Mouse (Mus musculus) large intestine, adult 2 months (tissue): ENCODE results near the gene Gadl1. TPM values are rescaled to one million over a fixed set of nuclear protein-coding genes. Genes with fewer than 3 reads are reported as not detected.
A peak's percentile ranks its signal among the peaks of the same experiment; 100 is the strongest.

Experiments
- DNase-seq: peaks from one replicate; pipeline ENCODE4 v3.0.0-alpha.2; 2012; ENCODE audit warnings: low read depth, low spot score
- WGBS: fragments of 180-500 bp; shearing (Covaris S2); methylation state at CpG from one replicate; pipeline ENCODE4 v1.1.7; 2018; 5-methylcytosine and 5-hydroxymethylcytosine counted together
- polyA plus RNA-seq: library from polyadenylated mRNA; depleted of rRNA; stranded (reverse); fragments of >200 nt; gene quantifications from 2 replicates; pipeline ENCODE4 v1.2.3, GENCODE M21; 2012

Gene Gadl1
- polyA plus RNA-seq, 1 experiment = not detected

DNA sequence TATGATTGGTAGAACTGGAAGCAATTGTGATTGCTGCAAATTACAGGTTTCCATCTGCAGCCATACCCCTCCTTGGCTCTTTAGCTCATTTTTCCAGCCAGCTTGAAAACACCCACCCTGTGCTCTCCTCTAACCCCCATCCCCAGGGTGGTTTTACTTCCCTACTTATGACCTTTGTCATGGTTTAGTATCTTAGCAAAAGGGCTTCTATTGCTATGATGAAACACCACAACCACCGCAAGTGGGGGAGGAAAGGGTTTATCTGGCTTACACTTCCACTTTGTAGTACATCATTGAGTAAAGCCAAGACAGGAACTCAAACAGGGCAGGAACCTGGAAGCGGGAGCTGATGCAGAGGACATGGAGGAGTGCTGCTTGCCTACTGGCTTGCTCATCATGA lies 168.2 kb downstream of the Gadl1 start:
- no peak for DNase-seq
- 86% methylated on average over 2 of the region's 2 CpGs for WGBS

DNA sequence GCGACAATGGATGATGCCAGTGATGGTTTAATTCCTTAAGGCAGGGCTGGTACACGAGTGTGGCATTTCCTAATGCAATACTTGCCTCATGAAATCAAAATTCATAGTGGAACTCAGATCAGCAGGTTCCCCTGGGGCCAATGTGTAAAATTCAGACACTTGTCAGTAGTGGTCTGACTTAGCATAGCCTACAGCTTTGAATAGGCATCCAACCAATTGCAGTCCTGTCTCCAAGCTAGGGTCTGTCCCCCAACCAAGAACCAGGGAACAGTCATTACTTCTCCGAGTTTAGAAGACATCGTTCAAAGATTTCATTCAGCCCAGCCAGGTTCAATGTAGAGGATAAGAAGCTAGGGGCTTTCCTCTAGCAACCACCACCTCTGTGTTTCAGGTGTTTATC lies 172.5 kb downstream of the Gadl1 start:
- WGBS = 82% methylated on average over 4 of the region's 4 CpGs
- DNase-seq = no peak

- no peak for DNase-seq
- 90% methylated on average over 5 of the region's 5 CpGs for WGBS
These were observed 174.0 kb downstream of the Gadl1 start for GRCm38 (mm10) chr9:116083300-116083699.

GRCm38 (mm10) chr9:116083726-116084323 lies 174.6 kb downstream of the Gadl1 start:
- no peak for DNase-seq
- WGBS = 77% methylated on average over 8 of the region's 8 CpGs

DNA sequence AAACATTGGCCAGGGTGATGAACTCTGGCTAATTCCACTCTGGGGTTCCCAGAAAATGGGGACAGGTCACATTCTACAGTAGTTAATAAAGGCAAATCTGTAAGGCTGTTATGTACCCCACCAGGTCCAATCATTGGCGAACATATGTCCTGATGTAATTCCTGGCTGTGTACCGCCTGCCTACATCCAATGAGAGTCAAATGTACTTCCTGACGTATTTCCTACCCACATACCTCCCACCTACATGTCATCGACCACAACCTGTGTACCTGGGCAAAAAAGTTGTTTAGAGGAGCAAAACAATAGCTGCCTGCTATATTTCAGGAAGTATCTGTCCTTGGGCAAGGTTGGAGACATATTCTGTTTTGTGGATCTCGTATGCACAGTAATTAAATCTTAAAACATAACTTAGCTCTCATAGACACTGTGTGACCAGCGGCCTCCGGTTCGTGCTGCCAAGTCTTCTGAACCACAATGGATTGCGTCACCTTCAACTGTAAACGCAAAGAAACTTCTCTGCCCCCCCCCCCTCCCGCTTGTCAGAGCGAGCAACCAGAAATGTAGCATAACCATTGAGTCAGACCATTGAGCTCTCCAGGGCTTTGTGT lies 175.2 kb downstream of the Gadl1 start:
- DNase-seq = no peak
- WGBS = 64% methylated on average over 12 of the region's 12 CpGs

DNA sequence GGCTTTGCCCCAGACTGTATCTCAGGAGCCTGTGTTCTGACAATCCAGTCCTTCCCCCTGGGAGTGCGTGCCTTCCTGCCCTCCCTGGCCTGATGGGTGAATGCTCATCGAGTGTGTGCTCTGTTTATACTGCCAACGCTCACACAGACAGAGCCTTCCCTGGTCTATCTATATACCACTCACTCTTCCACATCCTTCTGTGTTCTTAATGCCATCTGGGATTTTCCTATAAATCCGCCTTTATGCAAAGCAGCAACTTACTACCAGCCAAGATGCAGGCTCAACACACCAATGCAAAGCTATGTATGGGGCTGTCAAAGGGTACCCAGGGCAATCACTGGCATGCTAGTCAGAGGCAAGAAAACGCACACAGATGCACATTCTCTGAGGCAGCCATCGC lies 176.7 kb downstream of the Gadl1 start:
- 86% methylated on average over 6 of the region's 6 CpGs for WGBS
- DNase-seq = no peak

DNA sequence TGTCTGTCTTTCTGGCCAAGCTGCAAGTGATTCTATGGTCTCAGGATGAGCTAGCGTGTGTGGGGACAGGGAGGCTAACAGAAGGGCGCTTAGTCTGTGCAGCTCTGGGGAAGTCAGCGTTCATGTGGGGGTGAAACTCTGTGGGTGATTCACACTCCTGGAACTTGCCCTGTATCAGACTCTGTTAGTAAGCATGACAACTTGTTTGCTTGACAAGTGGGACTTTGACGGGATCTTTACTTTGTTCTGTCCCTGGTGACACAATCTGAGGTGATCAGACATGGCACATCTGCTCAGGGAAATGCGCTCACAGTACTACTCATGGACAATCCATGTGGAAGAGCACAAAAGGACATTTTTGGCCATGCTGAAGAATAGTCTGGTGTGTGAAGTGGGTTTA lies 178.0 kb downstream of the Gadl1 start:
- no peak for DNase-seq
- WGBS = 86% methylated on average over 5 of the region's 5 CpGs

- 37% methylated on average over 5 of the region's 5 CpGs for WGBS
- peak; percentile 24 for DNase-seq
These were observed 178.6 kb downstream of the Gadl1 start for GRCm38 (mm10) chr9:116087880-116088279.

GRCm38 (mm10) chr9:116088912-116089311 lies 179.7 kb downstream of the Gadl1 start:
- 89% methylated on average over 9 of the region's 9 CpGs for WGBS
- DNase-seq = no peak

- no peak for DNase-seq
- WGBS = 90% methylated on average over 9 of the region's 9 CpGs
These were observed 181.0 kb downstream of the Gadl1 start for GRCm38 (mm10) chr9:116090296-116090695.

- 88% methylated on average over 7 of the region's 7 CpGs for WGBS
- DNase-seq = no peak
These were observed 182.0 kb downstream of the Gadl1 start for GRCm38 (mm10) chr9:116091101-116091841.

- 57% methylated on average over 5 of the region's 5 CpGs for WGBS
- DNase-seq = no peak
These were observed 182.7 kb downstream of the Gadl1 start for GRCm38 (mm10) chr9:116091921-116092320.

- no peak for DNase-seq
- 58% methylated on average over 16 of the region's 16 CpGs for WGBS
These were observed 189.7 kb downstream of the Gadl1 start for GRCm38 (mm10) chr9:116098724-116099595.

DNA sequence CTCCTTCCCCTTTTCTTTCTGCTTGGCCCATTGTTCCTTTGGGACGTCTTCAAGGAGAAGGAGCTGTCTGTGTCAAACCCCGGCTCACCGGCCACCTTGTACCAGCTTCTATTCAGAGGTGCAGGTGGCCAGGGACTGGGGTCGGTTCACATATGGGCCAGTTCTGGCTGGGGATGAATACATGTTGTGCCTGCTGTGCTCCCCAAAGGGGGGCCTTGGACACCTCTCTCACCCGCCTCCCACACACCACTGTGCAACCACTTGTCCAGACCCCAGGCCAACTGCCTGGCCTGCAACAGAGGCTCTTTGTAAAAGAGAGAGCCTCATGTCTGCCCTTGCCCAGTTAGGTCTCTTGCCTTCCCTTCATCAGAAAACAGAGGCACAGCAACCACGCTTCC lies 190.3 kb downstream of the Gadl1 start:
- no peak for DNase-seq
- WGBS = 65% methylated on average over 6 of the region's 6 CpGs

DNA sequence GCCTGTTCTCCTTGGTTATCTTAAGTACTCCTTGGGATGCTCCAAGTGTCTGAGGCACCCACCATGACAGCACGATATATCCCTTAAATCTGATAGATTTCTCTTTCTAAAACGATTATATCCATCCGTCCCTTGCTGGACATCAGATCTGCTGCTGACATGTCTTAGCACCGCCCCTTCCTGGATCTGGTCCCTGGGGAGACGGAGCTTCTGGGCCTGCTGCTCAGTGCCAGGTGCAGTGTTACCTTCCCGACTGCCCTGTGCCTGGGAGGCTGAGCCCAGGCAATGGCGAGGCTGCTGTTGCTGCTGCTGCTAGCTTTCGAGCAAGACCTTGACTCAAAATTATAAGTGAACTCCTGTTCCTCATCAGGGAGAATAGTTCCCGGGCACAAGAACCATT lies 190.8 kb downstream of the Gadl1 start:
- 80% methylated on average over 9 of the region's 9 CpGs for WGBS
- no peak for DNase-seq

DNA sequence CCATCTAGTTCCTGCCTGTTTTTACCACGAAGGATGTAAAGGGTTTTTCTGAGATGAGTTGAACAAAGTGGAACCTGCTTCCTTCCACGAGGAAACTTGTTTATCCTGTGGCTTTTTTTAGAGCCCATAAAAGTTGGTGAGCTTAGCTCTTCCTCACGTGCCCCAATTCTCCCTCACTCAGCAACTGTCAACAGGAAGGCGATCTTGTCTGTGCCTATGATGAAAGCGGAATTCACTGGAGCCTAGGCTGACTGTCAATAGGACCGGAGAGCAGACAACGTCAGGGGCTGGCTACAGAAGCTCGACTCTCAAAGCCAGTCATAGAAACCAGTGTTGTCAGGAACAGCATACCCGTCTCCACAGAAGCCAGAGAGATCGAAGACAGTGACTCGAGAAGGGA lies 192.6 kb downstream of the Gadl1 start:
- no peak for DNase-seq
- 51% methylated on average over 11 of the region's 11 CpGs for WGBS

DNA sequence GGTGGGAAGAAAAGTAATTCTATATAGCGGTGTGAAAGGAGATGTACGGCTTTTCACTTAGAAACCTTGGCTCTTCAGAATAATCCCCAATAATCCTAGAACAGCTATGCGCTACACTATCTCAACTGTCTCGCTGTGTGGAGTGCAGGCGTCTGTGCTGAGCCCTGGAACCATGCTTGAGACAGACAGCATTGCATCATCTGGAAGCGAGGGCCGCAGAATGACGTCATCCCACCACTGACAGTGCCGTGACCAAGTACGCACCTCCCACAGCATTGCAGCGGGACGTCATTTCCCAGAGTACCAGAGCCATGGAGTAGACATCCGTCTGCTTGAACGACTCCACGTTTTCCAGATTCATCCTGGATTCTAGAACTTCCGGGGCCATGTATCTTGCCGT lies 195.5 kb downstream of the Gadl1 start:
- no peak for DNase-seq
- WGBS = 84% methylated on average over 17 of the region's 17 CpGs

DNA sequence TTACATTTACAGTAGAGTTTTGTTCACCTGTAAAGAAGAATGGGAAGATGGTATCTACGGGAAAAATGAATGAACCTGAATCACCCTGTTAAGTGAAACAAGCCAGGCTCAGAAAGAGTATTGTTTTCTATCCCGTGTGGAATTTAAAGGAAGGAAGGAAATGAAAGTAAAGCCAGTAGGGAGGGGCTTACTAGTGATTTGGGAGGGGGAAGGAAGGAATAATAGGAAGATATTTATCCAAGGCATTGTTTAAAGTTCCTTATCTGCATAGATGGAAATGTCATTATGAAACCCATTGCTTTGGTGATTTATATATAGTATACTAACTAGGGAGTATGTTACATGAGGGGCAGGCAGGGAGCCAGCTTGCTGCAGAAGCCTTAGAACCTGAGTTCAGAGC lies 199.5 kb downstream of the Gadl1 start:
- whole genome bisulfite sequencing = 77% methylated on average over 2 of the region's 2 CpGs
- no peak for DNase-seq

DNA sequence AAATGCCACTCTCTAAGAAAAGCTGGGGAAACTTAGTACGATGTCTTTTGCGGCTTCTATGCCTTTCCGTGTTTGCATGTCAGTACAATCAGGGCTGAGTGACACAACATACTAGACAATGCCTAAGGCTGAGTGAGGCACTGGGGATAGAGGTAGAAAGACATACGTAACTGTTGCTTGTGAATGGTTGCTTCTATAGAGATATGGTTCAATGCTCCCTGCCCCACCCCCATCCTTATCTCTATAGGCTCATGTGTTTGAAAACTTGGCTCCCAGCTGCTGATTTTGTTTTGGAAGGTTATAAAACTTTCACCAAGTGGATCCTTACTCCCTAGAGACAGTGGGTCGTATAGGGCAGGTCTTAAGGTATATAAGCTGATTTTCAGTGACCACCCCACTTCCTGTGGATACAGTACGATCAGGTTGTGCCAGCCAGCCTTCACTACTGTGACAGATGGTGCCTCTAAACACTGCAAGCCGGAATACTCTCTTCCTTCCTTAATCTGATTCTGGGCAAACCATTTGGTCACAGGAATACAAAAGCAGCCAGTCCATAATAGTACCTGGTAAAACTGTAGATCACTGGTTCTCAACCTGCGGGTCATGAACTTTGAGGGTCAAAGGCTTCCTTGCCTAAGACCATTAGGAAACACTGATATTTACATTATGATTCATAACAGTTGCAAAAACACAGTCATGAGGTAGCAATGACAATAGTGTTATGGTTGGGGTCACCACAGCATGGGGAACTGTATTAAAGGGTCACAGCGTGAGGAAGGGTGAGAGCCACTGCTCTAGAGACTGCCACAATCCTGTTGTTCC lies 202.1 kb downstream of the Gadl1 start:
- WGBS = 76% methylated on average over 9 of the region's 9 CpGs
- no peak for DNase-seq
